Mouse (Mus musculus) liver, postnatal 0 days (tissue): Measurements from ENCODE around the gene Plekhm3.

Experiments
- CTCF ChIP-seq: sonication (generic); IDR thresholded peaks from 2 replicates; pipeline ENCODE4 v1.5.1; 2016; ENCODE audit warnings: antibody characterized with exemption, low read depth
- EP300 ChIP-seq: IDR thresholded peaks from 2 replicates; pipeline ENCODE4 v1.6.1; 2016; ENCODE audit warnings: antibody characterized with exemption, low read depth, mild to moderate bottlenecking

DNA sequence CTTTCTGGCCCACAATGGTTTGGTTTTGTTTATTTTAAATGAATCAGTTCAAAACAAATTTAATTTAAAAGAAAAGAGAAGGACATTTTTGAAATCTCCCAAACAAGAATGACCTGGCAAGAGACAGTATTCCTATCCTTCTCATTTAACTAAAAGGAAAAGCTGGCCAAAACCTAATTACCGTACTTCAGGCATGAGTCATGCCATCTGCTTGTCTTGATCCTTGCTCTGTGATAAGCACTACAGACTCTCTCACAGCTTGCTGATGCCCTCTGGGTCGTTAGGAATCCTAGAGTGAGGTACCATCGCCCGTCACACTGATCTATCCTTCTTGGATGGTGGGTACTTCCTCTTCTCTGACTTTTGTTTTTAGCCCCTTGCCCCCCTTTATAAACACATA is 36.6 kb upstream of the Plekhm3 start:
- no peak for TF ChIP-seq EP300
- no peak for TF ChIP-seq CTCF
